Mouse (Mus musculus) hindbrain, embryonic 11.5 days (tissue): ENCODE results near the gene Gm49396. TPM values are rescaled to one million over a fixed set of nuclear protein-coding genes. Genes with fewer than 3 reads are reported as not detected.

Experiments
- ATAC-seq: fragments of 200-750 bp; cut with Nextera tagmentation; 2 replicates; pipeline ENCODE4 v1.8.0; 2017; ENCODE audit warnings: mild to moderate bottlenecking, moderate TSS enrichment, moderate library complexity; ENCODE audit not compliant: low FRiP score
- DNase-seq: peaks from one replicate; pipeline ENCODE4 v3.0.0-alpha.2; 2015; ENCODE audit warnings: low spot score
- H3K27ac ChIP-seq: fragments of 300-500 bp; sonication (generic); 2 replicates; pipeline ENCODE4 v1.5.1; 2014; ENCODE audit warnings: mild to moderate bottlenecking, low read depth, low read length
- H3K27me3 ChIP-seq: fragments of 300-500 bp; sonication (generic); 2 replicates; pipeline ENCODE4 v1.6.1; 2014; ENCODE audit warnings: mild to moderate bottlenecking, low read length, moderate library complexity, mixed read lengths; ENCODE audit not compliant: control insufficient read depth, insufficient read depth
- H3K36me3 ChIP-seq: fragments of 300-500 bp; sonication (generic); 2 replicates; pipeline ENCODE4 v1.6.1; 2014; ENCODE audit warnings: mild to moderate bottlenecking, low read length, moderate library complexity, mixed read lengths; ENCODE audit not compliant: control insufficient read depth, insufficient read depth
- H3K4me1 ChIP-seq: fragments of 300-500 bp; sonication (generic); replicated peaks from 2 replicates; pipeline ENCODE4 v1.6.1; 2014; ENCODE audit warnings: low read length, mixed read lengths; ENCODE audit not compliant: control insufficient read depth, insufficient read depth
- H3K4me2 ChIP-seq: fragments of 300-500 bp; sonication (generic); replicated peaks from 2 replicates; pipeline ENCODE4 v1.6.1; 2014; ENCODE audit warnings: mild to moderate bottlenecking, low read depth, low read length
- H3K4me3 ChIP-seq: fragments of 300-500 bp; sonication (generic); 2 replicates; pipeline ENCODE4 v1.5.1; 2014; ENCODE audit warnings: low read depth, low read length
- H3K9ac ChIP-seq: fragments of 300-500 bp; sonication (generic); 2 replicates; pipeline ENCODE4 v1.6.1; 2014; ENCODE audit warnings: low read depth, low read length
- H3K9me3 ChIP-seq: fragments of 300-500 bp; sonication (generic); 2 replicates; pipeline ENCODE4 v1.6.1; 2016; ENCODE audit warnings: low read length; ENCODE audit not compliant: control insufficient read depth
- WGBS: fragments of 180-500 bp; shearing (Covaris S2); extraction: QIAGEN DNeasy Blood & Tissue Kit; methylation state at CpG from one replicate; pipeline ENCODE4 v1.1.7; 2014; 5-methylcytosine and 5-hydroxymethylcytosine counted together
- polyA plus RNA-seq: library from polyadenylated mRNA; unstranded; fragments of >200 nt; fragmentation: Nextera tagmentation; extraction: Ambion mirVana; gene quantifications from 2 replicates; pipeline ENCODE4 v1.2.1, GENCODE M21; 2014

Gene Gm49396
- polyA plus RNA-seq, 1 experiment from 2014 or later = 7.8 TPM

DNA sequence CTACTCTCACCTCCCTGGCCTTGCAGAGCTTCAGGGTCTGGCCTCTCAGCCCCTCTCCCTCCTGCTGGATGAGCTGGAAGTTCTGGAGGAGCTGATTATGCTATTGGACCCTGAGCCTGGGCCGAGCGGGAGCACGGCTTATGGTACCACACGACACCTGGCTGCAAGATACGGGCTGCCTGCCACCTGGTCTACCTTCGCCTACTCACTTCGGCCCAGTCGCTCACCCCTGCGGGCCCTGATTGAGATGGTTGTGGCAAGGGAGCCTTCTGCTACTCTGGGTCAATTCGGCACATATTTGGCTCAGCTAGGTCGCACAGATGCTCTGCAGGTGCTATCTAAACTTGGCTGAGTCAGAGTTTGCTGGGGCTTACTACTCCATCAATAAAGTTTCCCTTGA lies 4.4 kb downstream of the Gm49396 start:
- H3K36me3 ChIP-seq = peaks cover 8% of the 10 kb centered on the region
- no peak overlapping the region for H3K27ac ChIP-seq
- H3K4me3 ChIP-seq = no peak overlapping the region
- H3K27me3 ChIP-seq = no peaks in the 10 kb centered on the region
- no peaks in the 10 kb centered on the region for H3K4me1 ChIP-seq
- DNase-seq (no peak), ATAC-seq (no peak)
- no peak overlapping the region for H3K4me2 ChIP-seq
- 88% methylated on average over 11 of the region's 11 CpGs for WGBS
- H3K9ac ChIP-seq = no peak overlapping the region
- no peaks in the 10 kb centered on the region for H3K9me3 ChIP-seq

- Histone ChIP-seq H3K4me3 (no peak overlapping the region), H3K27ac (no peak overlapping the region), H3K9me3 (no peaks in the 10 kb centered on the region), H3K4me1 (no peaks in the 10 kb centered on the region), H3K36me3 (peaks cover 30% of the 10 kb centered on the region), H3K9ac (no peak overlapping the region), H3K4me2 (no peak overlapping the region), H3K27me3 (no peaks in the 10 kb centered on the region)
- DNase-seq (no peak), ATAC-seq (no peak)
- WGBS = 89% methylated on average over 5 of the region's 5 CpGs
Measured at GRCm38 (mm10) chr7:30572389-30572788, 9.2 kb downstream of the Gm49396 start.

GRCm38 (mm10) chr7:30572969-30573368 lies 9.8 kb downstream of the Gm49396 start:
- whole genome bisulfite sequencing = 84% methylated on average over 2 of the region's 2 CpGs
- Histone ChIP-seq H3K27me3 (no peaks in the 10 kb centered on the region), H3K4me1 (no peaks in the 10 kb centered on the region), H3K9me3 (no peaks in the 10 kb centered on the region), H3K36me3 (peaks cover 30% of the 10 kb centered on the region), H3K27ac (no peak overlapping the region), H3K4me2 (no peak overlapping the region), H3K9ac (no peak overlapping the region), H3K4me3 (no peak overlapping the region)
- ATAC-seq (no peak), DNase-seq (no peak)

DNA sequence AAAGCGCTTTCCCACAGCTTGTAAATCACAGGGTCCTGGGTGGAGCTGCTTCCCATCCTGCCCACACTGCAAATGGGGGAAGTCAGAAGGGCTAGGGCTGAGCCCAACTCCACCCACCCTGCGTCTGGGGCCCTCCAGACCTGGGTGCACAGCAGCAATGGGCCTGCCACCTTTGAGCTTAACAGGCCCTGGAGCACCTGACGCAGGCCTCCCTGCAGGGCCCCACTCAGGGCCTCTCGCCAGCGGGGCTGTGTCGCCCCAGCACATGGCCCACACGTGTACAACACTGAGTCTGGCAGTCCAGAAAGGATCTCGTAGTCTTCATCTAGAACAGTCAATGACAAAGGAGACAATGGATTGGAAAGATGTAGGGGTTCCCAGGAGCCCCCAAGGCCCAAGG lies 16.8 kb downstream of the Gm49396 start:
- H3K4me3 ChIP-seq = no peak overlapping the region
- H3K4me1 ChIP-seq = no peaks in the 10 kb centered on the region
- H3K9me3 ChIP-seq = no peaks in the 10 kb centered on the region
- no peak overlapping the region for H3K27ac ChIP-seq
- ATAC-seq (no peak), DNase-seq (no peak)
- peaks cover 46% of the 10 kb centered on the region for H3K36me3 ChIP-seq
- H3K27me3 ChIP-seq = no peaks in the 10 kb centered on the region
- 94% methylated on average over 8 of the region's 8 CpGs for WGBS
- H3K9ac ChIP-seq = no peak overlapping the region
- H3K4me2 ChIP-seq = no peak overlapping the region

DNA sequence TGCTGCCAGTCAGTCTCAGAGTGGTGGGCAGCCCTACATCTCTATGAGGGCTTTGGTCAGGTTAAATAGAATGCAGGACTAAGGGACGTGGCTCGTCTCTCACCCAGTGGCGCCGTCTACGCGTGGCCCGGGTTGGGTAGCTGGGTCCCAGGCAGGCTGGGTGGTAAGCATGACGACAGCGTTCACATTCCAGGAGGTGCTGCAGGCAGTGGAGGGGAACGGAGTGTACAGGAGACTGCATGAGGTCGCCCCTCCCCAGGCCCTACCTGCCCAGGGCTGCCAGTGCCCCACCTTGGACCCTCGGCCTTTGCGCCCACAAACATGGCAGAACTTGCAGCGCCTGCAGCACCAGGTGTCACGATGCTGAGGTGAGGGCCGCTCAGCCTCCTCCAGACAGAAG lies 18.4 kb downstream of the Gm49396 start:
- H3K36me3 ChIP-seq = peaks cover 34% of the 10 kb centered on the region
- H3K27ac ChIP-seq = no peak overlapping the region
- no peaks in the 10 kb centered on the region for H3K4me1 ChIP-seq
- DNase-seq = no peak
- no peak overlapping the region for H3K9ac ChIP-seq
- H3K27me3 ChIP-seq = no peaks in the 10 kb centered on the region
- WGBS = 96% methylated on average over 16 of the region's 16 CpGs
- H3K4me2 ChIP-seq = no peak overlapping the region
- no peaks in the 10 kb centered on the region for H3K9me3 ChIP-seq
- ATAC-seq = no peak
- no peak overlapping the region for H3K4me3 ChIP-seq

GRCm38 (mm10) chr7:30584339-30584738 lies 21.2 kb downstream of the Gm49396 start:
- Histone ChIP-seq H3K27ac (no peak overlapping the region), H3K9me3 (no peaks in the 10 kb centered on the region), H3K4me2 (no peak overlapping the region), H3K9ac (no peak overlapping the region), H3K4me3 (no peak overlapping the region), H3K4me1 (peaks cover 5% of the 10 kb centered on the region), H3K27me3 (no peaks in the 10 kb centered on the region), H3K36me3 (peaks cover 23% of the 10 kb centered on the region)
- ATAC-seq (no peak), DNase-seq (no peak)
- 93% methylated on average over 10 of the region's 10 CpGs for WGBS

GRCm38 (mm10) chr7:30585170-30585569 lies 22.0 kb downstream of the Gm49396 start:
- H3K4me2 ChIP-seq = no peak overlapping the region
- H3K4me1 ChIP-seq = peaks cover 5% of the 10 kb centered on the region
- no peak overlapping the region for H3K4me3 ChIP-seq
- H3K27me3 ChIP-seq = no peaks in the 10 kb centered on the region
- no peak overlapping the region for H3K9ac ChIP-seq
- ATAC-seq (no peak), DNase-seq (no peak)
- WGBS = 94% methylated on average over 7 of the region's 7 CpGs
- H3K27ac ChIP-seq = no peak overlapping the region
- peaks cover 17% of the 10 kb centered on the region; the same call in 1 of the 2 replicates for H3K36me3 ChIP-seq
- no peaks in the 10 kb centered on the region for H3K9me3 ChIP-seq

DNA sequence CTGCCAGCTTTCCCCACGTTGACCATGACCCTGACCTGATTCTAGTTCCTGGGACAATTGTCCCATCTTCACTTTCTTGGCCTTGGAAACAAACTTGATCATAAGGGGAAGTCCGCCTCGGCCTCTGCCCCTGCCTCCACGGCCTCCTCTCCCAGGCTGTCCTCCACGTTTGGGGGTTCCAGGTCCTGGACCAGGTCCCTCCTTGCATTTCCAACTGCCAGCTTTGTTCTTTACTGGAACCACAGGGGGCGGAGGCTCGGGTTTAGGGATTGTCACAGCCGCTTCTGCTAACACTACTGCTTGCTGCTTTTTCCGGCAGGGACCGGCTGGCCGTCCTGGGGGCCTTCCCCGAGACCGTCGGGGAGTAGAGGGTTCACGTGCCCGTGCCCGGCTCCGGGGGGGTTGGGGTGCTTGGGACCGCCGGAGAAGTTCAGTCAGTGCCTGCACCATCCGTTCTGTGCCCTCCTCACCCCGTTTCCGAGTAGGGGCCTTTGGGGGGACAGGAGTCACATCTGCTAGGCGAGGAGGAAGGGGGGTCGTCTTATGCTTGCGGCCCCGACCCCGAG lies 23.4 kb downstream of the Gm49396 start:
- no peak overlapping the region for H3K9ac ChIP-seq
- H3K36me3 ChIP-seq = peaks cover 13% of the 10 kb centered on the region; the same call in 1 of the 2 replicates
- 93% methylated on average over 27 of the region's 28 CpGs for WGBS
- H3K4me1 ChIP-seq = peaks cover 5% of the 10 kb centered on the region
- no peaks in the 10 kb centered on the region for H3K27me3 ChIP-seq
- H3K4me3 ChIP-seq = peak overlapping the region; percentile 80
- H3K4me2 ChIP-seq = no peak overlapping the region
- no peaks in the 10 kb centered on the region for H3K9me3 ChIP-seq
- no peak for ATAC-seq
- no peak for DNase-seq
- no peak overlapping the region for H3K27ac ChIP-seq

GRCm38 (mm10) chr7:30587842-30588667 lies 24.9 kb downstream of the Gm49396 start:
- ATAC-seq = peak; percentile 50
- peak overlapping the region; percentile 94 for H3K9ac ChIP-seq
- H3K4me2 ChIP-seq = peak overlapping the region; percentile 93
- H3K4me1 ChIP-seq = peaks cover 5% of the 10 kb centered on the region
- H3K27me3 ChIP-seq = no peaks in the 10 kb centered on the region
- H3K4me3 ChIP-seq = peak overlapping the region; percentile 80
- H3K36me3 ChIP-seq = peaks cover 8% of the 10 kb centered on the region; the same call in 1 of the 2 replicates
- DNase-seq = peak; percentile 58
- H3K9me3 ChIP-seq = no peaks in the 10 kb centered on the region
- H3K27ac ChIP-seq = peak overlapping the region; percentile 45
- WGBS = under 1% methylated on average over 63 of the region's 67 CpGs
